ENCODE assay signal across 25 mouse cellular contexts in genomic region chr4:143302279-143302890, GRCm38 (mm10). TPM values are rescaled to one million over a fixed set of nuclear protein-coding genes. Genes with fewer than 3 reads are reported as not detected.
DNase-seq lines count a peak whose midpoint lies in the region; ATAC-seq and TF ChIP-seq lines count a peak whose summit lies in the region.
"Had no signal": no experiment of that assay in that cellular context is flagged by ENCODE, and none has a peak within 500 bp of the region (broad histone marks: within the 10 kb centered on the region; RNA-seq: fewer than 3 reads in every experiment).

No protein-coding gene starts in this region.

- in situ Hi-C loops in ES-E14 (cut with MboI; ENCODE audit: low sequenced_read_pairs in 2 of 2, unreplicated experiment in 2 of 2), result no loop called here

- no peak overlapping the region for H3K9ac ChIP-seq in ES-Bruce4 (ENCODE audit: low read depth, poor library complexity, severe bottlenecking)
- H3K9ac ChIP-seq in ES-E14 (ENCODE audit: insufficient read depth, low read depth, low read length, poor library complexity, severe bottlenecking), result 0 out of 2 replicates have a peak overlapping the region, but pooled peaks have one; percentile 15
- H3K9ac ChIP-seq in heart, embryonic 11.5 days (ENCODE audit: low read depth, low read length), result no peak overlapping the region
- H3K9ac ChIP-seq: embryonic facial prominence, embryonic 12.5 days; forebrain, embryonic 13.5 days; forebrain, embryonic 15.5 days; forebrain, postnatal 0 days had no signal

- H3K36me3 ChIP-seq in testis, adult 2 months (ENCODE audit: control insufficient read depth, insufficient read depth, low read length), result no peaks in the 10 kb centered on the region
- H3K36me3 ChIP-seq in ES-Bruce4 (ENCODE audit: control insufficient read depth, insufficient read depth, low read length, poor library complexity, severe bottlenecking), result no peaks in the 10 kb centered on the region
- no peaks in the 10 kb centered on the region for H3K36me3 ChIP-seq in ES-E14 (ENCODE audit: control insufficient read depth, insufficient read depth, low read length, poor library complexity, severe bottlenecking)
- H3K36me3 ChIP-seq in heart, embryonic 11.5 days (ENCODE audit: control insufficient read depth, insufficient read depth, low read length), result no peaks in the 10 kb centered on the region
- H3K36me3 ChIP-seq: embryonic facial prominence, embryonic 12.5 days; forebrain, embryonic 15.5 days had no signal

- no peak overlapping the region for H3K27ac ChIP-seq in testis, adult 2 months (ENCODE audit: control insufficient read depth, insufficient read depth, low read depth, low read length)
- H3K27ac ChIP-seq in ES-Bruce4 (ENCODE audit: insufficient read depth, low read length), result peak overlapping the region; percentile 82
- H3K27ac ChIP-seq in ES-E14 (ENCODE audit: insufficient read depth, low read depth, low read length, poor library complexity, severe bottlenecking), result peak overlapping the region; percentile 74
- no peak overlapping the region for H3K27ac ChIP-seq in heart, embryonic 11.5 days (ENCODE audit: low read depth, low read length)
- H3K27ac ChIP-seq: embryonic facial prominence, embryonic 10.5 days; embryonic facial prominence, embryonic 12.5 days; forebrain, embryonic 13.5 days; forebrain, embryonic 15.5 days had no signal

- H3K4me3 ChIP-seq in testis, adult 2 months (ENCODE audit: control insufficient read depth, low read depth, low read length), result peak overlapping the region; percentile 28
- H3K4me3 ChIP-seq in ES-Bruce4 (ENCODE audit: low read depth, low read length) (peak overlapping the region; percentile 14), ES-E14 (ENCODE audit: insufficient read depth in 1 of 2, low read depth in 1 of 2, low read length in 2 of 2, poor library complexity in 1 of 2, severe bottlenecking in 1 of 2) (peak overlapping the region in 1 of 2 experiments; percentile 69; a peak in 1 of 4 replicates)
- no peak overlapping the region for H3K4me3 ChIP-seq in heart, embryonic 11.5 days (ENCODE audit: low read depth, low read length)
- H3K4me3 ChIP-seq: embryonic facial prominence, embryonic 12.5 days; forebrain, embryonic 13.5 days; forebrain, embryonic 15.5 days had no signal

- TF ChIP-seq POLR2A in testis, adult 2 months (IDR thresholded peaks at IDR 0.05; ENCODE audit: control insufficient read depth, low read depth, low read length), result no peak
- no peak for TF ChIP-seq POLR2A in ES-Bruce4 (IDR thresholded peaks at IDR 0.05; ENCODE audit: insufficient read depth, low read length)

- peak; percentile 64; the same call in 1 of the 2 replicates for TF ChIP-seq EP300 in ES-Bruce4 (IDR thresholded peaks at IDR 0.05; ENCODE audit: insufficient read depth, low read depth, low read length)

- no peak for TF ChIP-seq CTCF in testis, adult 2 months (IDR thresholded peaks at IDR 0.05; ENCODE audit: control insufficient read depth, insufficient read depth, insufficient replicate concordance, low read depth, low read length)
- TF ChIP-seq CTCF in ES-Bruce4 (IDR thresholded peaks at IDR 0.05; ENCODE audit: low read depth, low read length), result no peak

- peaks cover 3% of the 10 kb centered on the region for H3K4me1 ChIP-seq in testis, adult 2 months (ENCODE audit: control insufficient read depth, insufficient read depth, low read length)
- peaks cover 9% of the 10 kb centered on the region for H3K4me1 ChIP-seq in ES-Bruce4 (ENCODE audit: control insufficient read depth, insufficient read depth, low read length)
- peaks cover 8 to 45% of the 10 kb centered on the region in 2 experiments; a peak in 3 of 4 replicates for H3K4me1 ChIP-seq in ES-E14 (ENCODE audit: control insufficient read depth in 2 of 2, insufficient read depth in 2 of 2, low read length in 2 of 2, poor library complexity in 1 of 2)
- H3K4me1 ChIP-seq in heart, embryonic 11.5 days (ENCODE audit: control insufficient read depth, insufficient read depth, low read length), result peaks cover 14% of the 10 kb centered on the region

- no peak overlapping the region for H3K4me2 ChIP-seq in heart, embryonic 11.5 days
- H3K4me2 ChIP-seq: embryonic facial prominence, embryonic 12.5 days; forebrain, embryonic 13.5 days; forebrain, embryonic 15.5 days had no signal

- no peak for ATAC-seq in heart, embryonic 11.5 days (replicated peaks; ENCODE audit: insufficient number of reproducible peaks, low FRiP score, low TSS enrichment)
- ATAC-seq: forebrain, embryonic 13.5 days; forebrain, embryonic 15.5 days; forebrain, postnatal 0 days had no signal

- 35% methylated on average over 11 of the region's 11 CpGs for WGBS in heart, embryonic 11.5 days (ENCODE audit: insufficient replicate concordance)

- H3K27me3 ChIP-seq in testis, adult 2 months (ENCODE audit: control insufficient read depth, insufficient read depth, low read length), result no peaks in the 10 kb centered on the region
- no peaks in the 10 kb centered on the region for H3K27me3 ChIP-seq in ES-Bruce4 (ENCODE audit: control insufficient read depth, insufficient read depth, low read length, poor library complexity, severe bottlenecking)
- peaks cover 14% of the 10 kb centered on the region for H3K27me3 ChIP-seq in heart, embryonic 11.5 days (ENCODE audit: control insufficient read depth, insufficient read depth, low read length)
- H3K27me3 ChIP-seq: embryonic facial prominence, embryonic 12.5 days; forebrain, embryonic 13.5 days; forebrain, embryonic 15.5 days had no signal

- no peaks in the 10 kb centered on the region for H3K9me3 ChIP-seq in ES-Bruce4 (replicated peaks; ENCODE audit: control insufficient read depth, insufficient read depth, low read length, poor library complexity, severe bottlenecking)
- no peaks in the 10 kb centered on the region for H3K9me3 ChIP-seq in ES-E14 (ENCODE audit: control insufficient read depth, insufficient read depth, low read depth, low read length)
- H3K9me3 ChIP-seq in heart, embryonic 11.5 days (replicated peaks; ENCODE audit: control insufficient read depth, low read length), result no peaks in the 10 kb centered on the region
- H3K9me3 ChIP-seq: embryonic facial prominence, embryonic 10.5 days; embryonic facial prominence, embryonic 12.5 days; forebrain, embryonic 13.5 days; forebrain, embryonic 15.5 days had no signal

- DNase-seq in testis, postnatal 14 days (ENCODE audit: low spot score), result no peak
- DNase-seq in ES-E14 (ENCODE audit: low read depth, low spot score) (peak; percentile 54), ZHBTc4 (ENCODE audit: low read depth, low spot score) (peak; percentile 71)
- no peak for DNase-seq in thymus, postnatal 10 days (ENCODE audit: low spot score in 2 of 2)
- no peak for DNase-seq in layer of hippocampus, adult 9-11 months
- DNase-seq: adrenal gland, adult 2 months; adrenal gland, postnatal 10 days; adrenal gland, postnatal 25 days; cerebellum, adult 11-12 months; cerebellum, adult 2 months; cerebellum, adult 9-10 months; cerebellum, postnatal 10 days; cerebellum, postnatal 25 days; forebrain, postnatal 0 days had no signal

TF ChIP-seq in ES-E14, 5 proteins besides CTCF, POLR2A, EP300 and RAD21:
- no peak for TF ChIP-seq CHD2 (IDR thresholded peaks at IDR 0.05; ENCODE audit: low read depth, low read length)
- no peak for TF ChIP-seq ZC3H11A (IDR thresholded peaks at IDR 0.05; ENCODE audit: borderline replicate concordance, low read depth, low read length)
- TF ChIP-seq MAFK (IDR thresholded peaks at IDR 0.05; ENCODE audit: insufficient read depth, low read depth, low read length), result no peak
- TF ChIP-seq HCFC1 (IDR thresholded peaks at IDR 0.05; ENCODE audit: borderline replicate concordance, insufficient read depth, low read length), result no peak
- no peak for TF ChIP-seq ZNF384 (IDR thresholded peaks at IDR 0.05; ENCODE audit: low read depth, low read length)
TF ChIP-seq in ES-E14: peak in this region for 0.

RNA-seq across cellular contexts. Expression of gene Pdpn, which starts 3.0 kb away (rescaled TPM):
- polyA plus RNA-seq in testis, adult 2 months (2012; rRNA removed), result 1.3 and 2.0 TPM in 2 replicates
- polyA plus RNA-seq in ES-Bruce4 (2011; ENCODE audit: insufficient read depth, insufficient read length, low read depth, missing spikeins), result 179 and 198 TPM in 2 replicates
- total RNA-seq in ES-E14 (2012; rRNA removed), result 21.7 and 27.4 TPM in 2 replicates
- polyA plus RNA-seq in heart, embryonic 11.5 days (2014; fragmentation: Nextera tagmentation; extraction: Ambion mirVana), result 28.4 and 29.1 TPM in 2 replicates
- total RNA-seq: MEL had no signal

RNA-seq across cellular contexts. Expression of gene Lrrc38, which starts 47.2 kb away (rescaled TPM):
- polyA plus RNA-seq in testis, adult 2 months (2012; rRNA removed), result 0.31 and 0.35 TPM in 2 replicates
- not detected in 2 replicates for polyA plus RNA-seq in ES-Bruce4 (2011; ENCODE audit: insufficient read depth, insufficient read length, low read depth, missing spikeins)
- 0.22 and 0.32 TPM in 2 replicates for total RNA-seq in ES-E14 (2012; rRNA removed)
- 0.23 TPM in 1 of 2 replicates, not detected in the other for polyA plus RNA-seq in heart, embryonic 11.5 days (2014; fragmentation: Nextera tagmentation; extraction: Ambion mirVana)
- total RNA-seq: adrenal gland, postnatal 25 days; adrenal gland, postnatal 4 days; MEL had no signal
- polyA plus RNA-seq: C2C12; forebrain, embryonic 11.5 days; forebrain, embryonic 13.5 days had no signal

Comparison
In these comparisons a context has a peak if more than half of its experiments do, and no peak if none do; other contexts are left out.
1. H3K27ac ChIP-seq: peak in ES-Bruce4 (single experiment) and ES-E14 (single experiment); none in testis, adult 2 months (single experiment) and heart, embryonic 11.5 days (single experiment).
2. DNase-seq: peak in ES-E14 (single experiment) and ZHBTc4 (single experiment); none in testis, postnatal 14 days (single experiment), thymus, postnatal 10 days (0 of 2) and layer of hippocampus, adult 9-11 months (single experiment).